Mouse (Mus musculus): ENCODE measurements at regions not wholly inside any gene's neighbourhood (a gene's known extent, or its start where the extent isn't known, plus 50 kb on each side); places are given as distances from the start of the nearest gene placed in this dataset.

- H3K4me2 ChIP-seq (ENCODE audit: low read depth), result no peak overlapping the region
- no peaks in the 10 kb centered on the region for H3K9me3 ChIP-seq (ENCODE audit: low read length)
- H3K9ac ChIP-seq, result no peak overlapping the region
- no peak overlapping the region for H3K4me3 ChIP-seq (ENCODE audit: low read depth, low read length)
- H3K27ac ChIP-seq (ENCODE audit: low read depth, low read length), result no peak overlapping the region
- 0% methylated on average over 1 of the region's 1 CpGs for WGBS
- ATAC-seq (peak; percentile 78; the same call in 1 of the 2 replicates), DNase-seq (peak; percentile 75)
- H3K4me1 ChIP-seq (ENCODE audit: insufficient read depth), result no peaks in the 10 kb centered on the region
- H3K36me3 ChIP-seq (ENCODE audit: insufficient read depth), result no peaks in the 10 kb centered on the region
- peak; percentile 77 for TF ChIP-seq CTCF (IDR thresholded peaks at IDR 0.05; ENCODE audit: low read depth)
- H3K27me3 ChIP-seq (ENCODE audit: insufficient read depth, low read length), result no peaks in the 10 kb centered on the region
Observed at GRCm38 (mm10) chr1:89207306-89207705, 137.1 kb downstream of the Sh3bp4 start.

- WGBS, result 88% methylated on average over 6 of the region's 6 CpGs
- Histone ChIP-seq H3K4me2 (ENCODE audit: low read depth) (no peak overlapping the region), H3K4me3 (ENCODE audit: low read depth, low read length) (no peak overlapping the region), H3K36me3 (ENCODE audit: insufficient read depth) (no peaks in the 10 kb centered on the region), H3K27me3 (ENCODE audit: insufficient read depth, low read length) (no peaks in the 10 kb centered on the region), H3K9me3 (ENCODE audit: low read length) (no peaks in the 10 kb centered on the region), H3K9ac (no peak overlapping the region), H3K27ac (ENCODE audit: low read depth, low read length) (no peak overlapping the region), H3K4me1 (ENCODE audit: insufficient read depth) (no peaks in the 10 kb centered on the region)
- DNase-seq, result no peak
- no peak for ATAC-seq
- no peak for TF ChIP-seq CTCF (IDR thresholded peaks at IDR 0.05; ENCODE audit: low read depth)
Observed at GRCm38 (mm10) chr1:89211116-89211515, 140.9 kb downstream of the Sh3bp4 start.

GRCm38 (mm10) chr1:89228426-89228825 is 158.2 kb downstream of the Sh3bp4 start:
- no peak overlapping the region for H3K9ac ChIP-seq
- no peaks in the 10 kb centered on the region for H3K9me3 ChIP-seq (ENCODE audit: low read length)
- no peaks in the 10 kb centered on the region for H3K4me1 ChIP-seq (ENCODE audit: insufficient read depth)
- no peaks in the 10 kb centered on the region for H3K27me3 ChIP-seq (ENCODE audit: insufficient read depth, low read length)
- no peak overlapping the region for H3K4me2 ChIP-seq (ENCODE audit: low read depth)
- no peak for ATAC-seq
- H3K4me3 ChIP-seq (ENCODE audit: low read depth, low read length), result no peak overlapping the region
- WGBS, result 48% methylated on average over 5 of the region's 5 CpGs
- TF ChIP-seq CTCF (IDR thresholded peaks at IDR 0.05; ENCODE audit: low read depth), result no peak
- H3K27ac ChIP-seq (ENCODE audit: low read depth, low read length), result no peak overlapping the region
- DNase-seq, result no peak
- H3K36me3 ChIP-seq (ENCODE audit: insufficient read depth), result no peaks in the 10 kb centered on the region

GRCm38 (mm10) chr1:89231756-89232155 is 161.5 kb downstream of the Sh3bp4 start:
- no peaks in the 10 kb centered on the region for H3K36me3 ChIP-seq (ENCODE audit: insufficient read depth)
- H3K9me3 ChIP-seq (ENCODE audit: low read length), result no peaks in the 10 kb centered on the region
- H3K9ac ChIP-seq, result no peak overlapping the region
- ATAC-seq (no peak), DNase-seq (peak; percentile 29)
- H3K4me2 ChIP-seq (ENCODE audit: low read depth), result no peak overlapping the region
- no peak overlapping the region for H3K4me3 ChIP-seq (ENCODE audit: low read depth, low read length)
- H3K4me1 ChIP-seq (ENCODE audit: insufficient read depth), result no peaks in the 10 kb centered on the region
- 77% methylated on average over 6 of the region's 6 CpGs for WGBS
- H3K27ac ChIP-seq (ENCODE audit: low read depth, low read length), result no peak overlapping the region
- no peaks in the 10 kb centered on the region for H3K27me3 ChIP-seq (ENCODE audit: insufficient read depth, low read length)
- no peak for TF ChIP-seq CTCF (IDR thresholded peaks at IDR 0.05; ENCODE audit: low read depth)

GRCm38 (mm10) chr1:89232391-89232790 is 162.2 kb downstream of the Sh3bp4 start:
- Histone ChIP-seq H3K36me3 (ENCODE audit: insufficient read depth) (no peaks in the 10 kb centered on the region), H3K4me3 (ENCODE audit: low read depth, low read length) (no peak overlapping the region), H3K27me3 (ENCODE audit: insufficient read depth, low read length) (no peaks in the 10 kb centered on the region), H3K27ac (ENCODE audit: low read depth, low read length) (no peak overlapping the region), H3K4me2 (ENCODE audit: low read depth) (no peak overlapping the region), H3K9me3 (ENCODE audit: low read length) (no peaks in the 10 kb centered on the region), H3K9ac (no peak overlapping the region), H3K4me1 (ENCODE audit: insufficient read depth) (no peaks in the 10 kb centered on the region)
- WGBS, result 72% methylated on average over 5 of the region's 5 CpGs
- peak; percentile 42; the same call in 1 of the 2 replicates for TF ChIP-seq CTCF (IDR thresholded peaks at IDR 0.05; ENCODE audit: low read depth)
- no peak for ATAC-seq
- no peak for DNase-seq

- no peak for DNase-seq
Observed at GRCm38 (mm10) chr1:89234895-89235294, 164.7 kb downstream of the Sh3bp4 start.

GRCm38 (mm10) chr1:89235296-89235695 is 165.1 kb downstream of the Sh3bp4 start:
- H3K9ac ChIP-seq, result no peak overlapping the region
- DNase-seq (peak; percentile 90), ATAC-seq (peak; percentile 86)
- WGBS, result 31% methylated on average over 3 of the region's 3 CpGs
- no peak overlapping the region for H3K27ac ChIP-seq (ENCODE audit: low read depth, low read length)
- H3K4me2 ChIP-seq (ENCODE audit: low read depth), result no peak overlapping the region
- H3K9me3 ChIP-seq (ENCODE audit: low read length), result no peaks in the 10 kb centered on the region
- H3K4me1 ChIP-seq (ENCODE audit: insufficient read depth), result 0 out of 2 replicates have a peak, but pooled peaks cover 2% of the 10 kb centered on the region
- H3K4me3 ChIP-seq (ENCODE audit: low read depth, low read length), result no peak overlapping the region
- no peaks in the 10 kb centered on the region for H3K36me3 ChIP-seq (ENCODE audit: insufficient read depth)
- TF ChIP-seq CTCF (IDR thresholded peaks at IDR 0.05; ENCODE audit: low read depth), result peak; percentile 83
- no peaks in the 10 kb centered on the region for H3K27me3 ChIP-seq (ENCODE audit: insufficient read depth, low read length)

More at GRCm38 (mm10) chr1:89234895-89235294, 164.7 kb downstream of the Sh3bp4 start:
- Histone ChIP-seq H3K4me3 (ENCODE audit: low read depth, low read length) (no peak overlapping the region), H3K27ac (ENCODE audit: low read depth, low read length) (no peak overlapping the region), H3K4me2 (ENCODE audit: low read depth) (no peak overlapping the region), H3K9me3 (ENCODE audit: low read length) (no peaks in the 10 kb centered on the region), H3K4me1 (ENCODE audit: insufficient read depth) (0 out of 2 replicates have a peak, but pooled peaks cover 2% of the 10 kb centered on the region), H3K9ac (no peak overlapping the region), H3K36me3 (ENCODE audit: insufficient read depth) (no peaks in the 10 kb centered on the region), H3K27me3 (ENCODE audit: insufficient read depth, low read length) (no peaks in the 10 kb centered on the region)
- TF ChIP-seq CTCF (IDR thresholded peaks at IDR 0.05; ENCODE audit: low read depth), result no peak
- ATAC-seq, result 0 out of 2 replicates have a peak, but pooled peaks have one; percentile 4
- 77% methylated on average over 8 of the region's 8 CpGs for WGBS
